Mouse (Mus musculus) brain, embryonic 14.5 days (tissue): ENCODE data around the gene Selenow.

ENCODE experiments used
- CTCF ChIP-seq: fragments of 200-500 bp; IDR thresholded peaks from 2 replicates; pipeline ENCODE4 v1.5.1; 2012; ENCODE audit warnings: inconsistent platforms, mild to moderate bottlenecking, moderate library complexity, borderline replicate concordance; ENCODE audit not compliant: insufficient read depth, insufficient read length; ENCODE audit errors: extremely low read depth
- POLR2A ChIP-seq: fragments of 200-500 bp; IDR thresholded peaks from 2 replicates; pipeline ENCODE4 v1.6.1; 2012; ENCODE audit warnings: mild to moderate bottlenecking, inconsistent platforms, borderline replicate concordance; ENCODE audit not compliant: poor library complexity, insufficient read depth, insufficient read length, severe bottlenecking; ENCODE audit errors: extremely low read depth

DNA sequence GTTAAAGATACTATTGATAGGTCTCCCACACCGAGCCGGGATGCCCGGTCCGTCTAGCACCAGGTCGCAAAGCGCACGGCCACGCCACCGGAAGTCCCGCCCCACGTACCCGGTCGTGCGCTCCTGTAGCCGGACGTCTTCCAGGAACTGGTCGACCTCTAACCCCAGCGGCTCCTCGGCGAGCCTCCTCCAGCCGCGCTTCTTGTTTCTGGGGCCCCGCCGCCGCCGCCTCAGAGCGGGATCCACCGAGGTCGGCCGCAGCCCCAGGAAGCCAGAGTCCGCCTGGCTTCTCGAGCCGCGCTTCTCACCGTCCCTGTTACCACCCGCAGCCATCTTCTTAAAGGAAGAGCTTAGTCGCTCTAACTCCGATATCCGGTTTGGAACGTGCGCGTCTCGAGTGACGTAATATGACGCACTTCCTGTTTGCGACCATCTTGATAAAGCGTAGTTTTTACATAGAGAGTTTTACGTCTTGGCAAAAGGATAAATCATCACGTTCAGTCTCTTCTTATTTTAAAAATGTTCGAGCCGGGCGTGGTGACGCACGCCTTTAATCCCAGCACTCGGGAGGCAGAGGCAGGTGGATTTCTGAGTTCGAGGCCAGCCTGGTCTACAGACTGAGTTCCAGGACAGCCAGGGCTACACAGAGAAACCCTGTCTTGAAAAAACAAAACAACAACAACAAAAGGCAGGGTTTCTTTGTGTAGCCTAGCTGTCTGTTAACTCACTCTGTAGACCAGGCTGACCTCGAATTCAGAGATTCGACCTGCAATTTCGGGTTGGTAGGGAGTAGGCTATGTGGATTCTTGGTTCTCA is 23.7 kb upstream of the Selenow start, which contains the start of gene Nop53:
- no peak; the same call in 1 of the 2 replicates for TF ChIP-seq POLR2A
- no peak for TF ChIP-seq CTCF
